Mouse (Mus musculus): ENCODE data around the gene Amdhd2.
A peak's percentile ranks its signal among the peaks of the same experiment; 100 is the strongest.

The Amdhd2 gene

DNA sequence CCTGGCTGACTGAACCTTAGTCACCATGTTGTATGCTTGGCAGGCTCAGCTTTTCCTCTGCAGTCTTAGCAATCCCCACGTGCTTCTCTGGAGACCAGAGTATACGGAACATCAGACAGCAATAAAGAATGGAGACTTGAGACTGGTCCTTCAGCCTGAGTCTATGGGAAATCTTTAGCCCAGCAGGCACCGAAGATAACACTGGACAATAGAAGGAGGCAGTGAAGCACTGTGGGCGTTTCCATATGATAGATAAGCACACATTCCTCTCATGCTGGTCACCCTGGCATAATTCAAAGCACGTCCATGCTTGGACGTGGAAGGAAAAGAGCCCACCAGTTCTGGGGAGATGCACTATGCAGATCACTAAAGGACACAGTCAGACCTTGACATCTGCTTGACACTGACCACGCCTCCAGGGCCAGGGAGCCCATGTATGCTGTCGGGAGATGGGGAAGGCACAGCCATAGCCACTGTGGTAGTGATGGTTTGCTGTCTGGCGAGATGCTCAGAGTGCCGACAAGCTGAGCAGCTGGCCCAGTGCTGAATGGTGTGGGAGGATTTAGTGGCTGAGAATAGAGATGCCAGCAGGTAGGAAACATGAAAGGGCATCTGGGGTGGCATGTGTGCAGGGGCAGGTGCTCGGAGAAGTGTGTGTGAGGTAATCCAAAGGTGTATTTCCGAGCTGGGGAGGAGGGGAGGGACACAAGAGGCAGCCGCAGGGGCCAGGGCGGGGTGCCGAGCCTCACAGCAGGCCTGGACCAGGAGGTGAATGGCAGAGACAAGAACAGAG lies 33.7 kb upstream of the Amdhd2 start:
- no peak for DNase-seq

DNA sequence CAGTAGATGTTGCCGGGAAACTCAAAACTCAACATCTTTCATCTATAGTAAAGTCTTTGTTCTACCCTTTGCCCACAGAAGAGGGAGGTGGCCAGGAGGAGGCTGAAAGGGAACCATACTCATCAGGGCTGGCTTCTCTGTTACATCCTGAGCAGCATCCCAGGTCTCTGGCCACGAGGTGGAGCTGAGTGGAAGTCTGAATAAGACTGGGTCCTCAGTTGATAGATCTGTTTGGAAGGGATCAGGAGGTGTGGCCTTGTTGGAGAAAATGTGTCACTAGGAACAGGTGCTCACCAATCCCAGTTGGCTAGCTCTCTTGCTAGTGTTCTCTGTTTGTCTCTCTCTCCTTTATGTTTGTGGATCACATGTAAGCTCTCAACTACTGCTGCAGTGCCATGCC lies 31.8 kb upstream of the Amdhd2 start:
- no peak for DNase-seq

DNA sequence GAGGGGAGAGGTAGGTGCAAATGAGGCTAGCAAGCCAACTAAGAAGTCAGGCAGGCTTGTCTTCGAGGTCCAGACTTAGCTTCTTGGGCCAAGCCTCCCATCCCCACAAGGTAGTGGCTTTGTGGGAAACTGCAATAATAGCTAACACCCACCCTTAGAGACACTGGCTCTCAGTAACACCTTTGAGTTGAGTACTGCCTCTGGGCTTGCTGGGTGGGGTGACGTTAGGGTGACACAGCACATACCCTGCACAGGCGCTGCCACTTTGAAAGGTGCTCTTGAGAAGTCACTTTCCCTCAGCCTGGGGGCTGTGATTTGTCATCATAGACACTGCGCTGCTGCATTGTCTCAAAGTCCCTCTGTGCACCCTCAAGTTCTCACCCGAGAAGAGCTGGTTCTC lies 30.2 kb upstream of the Amdhd2 start:
- DNase-seq: no peak

DNA sequence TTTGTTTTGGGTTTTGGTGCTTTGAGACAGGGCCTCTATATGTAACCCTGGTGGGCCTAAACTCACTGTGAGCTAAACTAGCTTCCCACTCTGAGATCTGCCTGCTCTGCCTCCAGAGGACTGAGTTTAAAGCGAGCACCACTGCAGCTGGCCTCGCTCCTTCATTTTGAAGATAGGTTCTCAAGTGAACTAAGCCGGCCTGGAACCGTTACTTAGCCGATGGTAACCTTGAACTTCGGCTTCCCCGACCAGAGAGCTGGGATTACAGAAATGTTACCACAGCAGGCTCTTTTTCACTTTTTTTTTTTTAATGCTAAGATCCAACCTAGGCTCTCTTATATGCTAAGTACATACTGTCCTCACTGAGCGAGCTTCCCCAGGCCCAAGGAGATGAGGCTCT lies 29.7 kb upstream of the Amdhd2 start:
- no peak for DNase-seq

DNA sequence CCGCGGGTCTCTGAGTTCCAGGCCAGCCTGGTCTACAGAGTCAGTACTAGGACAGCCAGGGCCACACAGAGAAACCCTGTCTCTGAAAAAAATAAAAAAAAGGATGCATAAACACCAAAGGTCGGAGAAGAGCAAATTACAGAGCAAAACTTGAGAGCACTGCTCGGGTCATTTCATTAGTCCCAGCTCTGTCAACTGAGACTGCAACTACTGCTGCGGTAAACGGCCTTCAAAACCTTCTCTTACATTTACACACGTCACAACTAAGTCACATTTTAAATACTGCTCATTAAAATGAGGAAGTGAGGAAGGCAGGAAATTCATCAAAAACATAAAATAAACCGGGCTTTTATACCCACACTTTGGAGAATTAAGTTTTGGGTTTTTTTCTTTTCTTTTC lies 29.3 kb upstream of the Amdhd2 start:
- no peak for DNase-seq

DNA sequence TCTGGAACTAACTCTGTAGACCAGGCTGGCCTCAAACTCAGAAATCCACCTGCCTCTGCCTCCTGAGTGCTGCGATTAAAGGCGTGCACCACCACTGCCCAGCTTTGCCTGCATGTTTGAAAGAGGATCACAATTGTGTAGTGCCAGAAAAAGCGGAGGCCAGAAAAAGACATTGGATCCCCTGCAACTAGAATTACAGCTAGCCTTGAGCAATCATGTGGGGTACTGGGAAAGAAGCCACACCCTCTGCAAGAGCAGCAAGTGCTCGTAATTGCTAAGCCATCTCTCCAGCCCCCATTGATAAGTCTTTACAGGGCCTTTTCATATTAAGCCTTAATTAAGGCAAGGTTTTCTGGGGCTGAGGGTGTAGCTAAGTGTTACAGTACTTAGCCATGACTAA lies 27.9 kb upstream of the Amdhd2 start:
- no peak for DNase-seq

DNA sequence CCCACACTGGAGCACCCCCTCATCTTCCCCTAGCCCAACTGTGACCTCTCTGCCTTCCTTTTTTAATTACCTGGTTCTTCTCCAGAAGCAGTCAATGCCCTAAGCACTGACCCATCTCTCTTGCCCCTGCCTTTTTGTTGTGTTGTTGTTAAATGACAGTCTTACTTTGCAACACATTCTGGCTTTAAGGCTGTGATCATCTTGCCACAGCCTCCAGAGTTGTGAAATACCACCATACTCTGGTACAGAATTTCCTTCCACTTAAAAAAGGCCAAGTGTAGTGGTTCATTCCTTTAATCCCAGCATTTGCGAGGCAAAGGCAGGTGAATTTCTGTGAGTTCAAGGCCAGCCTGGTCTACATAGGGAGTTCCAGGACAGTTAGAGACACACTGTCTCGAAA lies 27.4 kb upstream of the Amdhd2 start:
- DNase-seq: no peak

DNA sequence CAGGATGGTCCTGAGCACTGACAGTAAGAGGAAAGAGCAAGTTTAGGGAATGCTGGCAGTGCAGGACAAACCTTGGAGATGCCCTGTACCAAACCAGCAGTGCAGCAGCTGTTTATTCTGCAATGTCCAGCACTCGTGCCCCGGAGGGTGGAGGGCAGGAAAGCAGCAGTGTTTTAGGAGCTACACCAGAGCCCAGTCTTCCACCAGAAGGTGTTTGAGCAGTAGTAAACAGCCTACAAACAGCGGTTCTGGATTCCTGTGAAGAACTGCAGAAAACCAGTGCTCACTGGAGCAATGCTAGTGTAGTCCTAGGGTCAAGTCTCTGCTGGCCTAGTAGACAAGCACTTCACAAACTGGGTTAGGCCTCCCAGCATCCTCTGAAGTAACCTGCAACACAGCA lies 10.7 kb upstream of the Amdhd2 start:
- DNase-seq: no peak

DNA sequence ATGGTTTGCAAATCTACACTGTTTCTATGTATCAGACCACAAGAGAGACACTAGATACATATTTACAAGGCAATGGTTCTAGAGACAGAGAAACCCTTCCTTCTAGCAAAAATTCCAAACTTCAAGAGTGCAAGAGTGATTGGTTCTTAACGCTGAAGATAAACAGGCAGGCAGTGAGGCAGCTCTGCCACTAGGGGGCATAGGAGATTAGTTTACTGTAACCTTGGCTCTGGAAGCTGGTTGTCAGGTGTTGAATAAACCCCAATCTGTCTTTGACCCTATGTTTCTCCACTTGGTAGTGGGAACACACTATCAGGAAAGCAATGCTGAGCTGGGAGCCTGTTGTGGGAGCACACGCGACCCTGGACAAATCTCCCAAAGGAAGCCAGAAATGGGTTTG lies 9.9 kb upstream of the Amdhd2 start:
- DNase-seq: peak; percentile 87

DNA sequence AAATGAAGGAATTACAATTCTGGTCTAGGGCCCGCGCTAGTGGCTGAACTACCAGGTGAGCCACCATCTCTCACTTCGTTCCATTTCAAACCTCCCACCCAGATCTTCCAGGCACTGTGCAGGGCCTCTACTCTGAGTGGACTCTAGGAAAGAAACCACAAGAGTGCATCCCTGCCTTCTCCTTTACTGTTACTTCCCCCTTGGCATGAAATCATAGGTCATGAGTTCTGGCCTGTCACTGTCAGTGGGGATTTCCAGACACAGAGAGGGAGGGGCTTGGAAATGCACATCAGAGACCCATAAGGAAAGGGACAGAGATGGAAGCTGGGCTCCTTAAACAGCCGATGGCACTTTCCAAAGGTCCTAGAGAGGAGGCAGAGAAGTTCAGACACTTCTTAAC lies 8.2 kb upstream of the Amdhd2 start:
- peak; percentile 54 for DNase-seq

DNA sequence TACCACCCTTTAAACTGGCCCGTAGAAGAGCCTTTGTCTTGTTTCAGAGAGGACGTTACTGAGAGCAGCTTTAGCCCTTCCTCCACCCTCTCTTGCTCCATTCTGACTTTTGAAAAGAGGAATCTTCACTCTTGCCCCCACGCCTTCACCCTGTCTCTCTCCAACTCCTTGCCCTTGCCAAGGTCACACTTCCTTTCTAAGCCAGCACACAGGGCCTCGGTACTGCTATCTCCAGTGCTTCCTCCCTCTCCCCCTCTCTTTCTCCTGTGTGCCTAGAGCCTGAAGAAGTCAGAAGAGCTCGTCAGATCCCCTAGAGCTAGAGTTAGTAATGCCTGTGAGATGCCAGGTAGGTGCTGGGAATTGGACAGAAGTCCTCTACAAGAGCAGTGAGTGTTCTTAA lies 7.2 kb upstream of the Amdhd2 start:
- DNase-seq: peak; percentile 42

DNA sequence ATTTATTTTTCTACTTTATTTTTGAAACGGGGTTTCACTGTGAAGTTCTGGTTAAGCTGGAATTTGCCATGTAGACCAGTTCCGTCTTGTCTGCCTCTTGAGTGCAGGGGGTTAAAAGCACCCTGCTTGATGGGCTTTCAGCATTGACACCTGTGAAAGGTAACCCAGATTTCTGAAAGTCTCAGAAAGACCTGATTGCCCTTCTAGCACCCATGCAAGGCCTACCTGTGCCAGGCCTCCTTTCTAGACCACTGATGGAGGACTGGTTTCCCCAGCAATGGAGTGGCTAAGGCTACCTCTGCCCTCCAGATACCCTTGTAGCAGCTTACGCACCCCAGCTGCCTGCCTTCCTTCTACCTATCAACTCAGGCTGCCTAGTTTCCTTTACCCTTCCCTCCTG lies 6.6 kb upstream of the Amdhd2 start:
- DNase-seq: no peak

DNA sequence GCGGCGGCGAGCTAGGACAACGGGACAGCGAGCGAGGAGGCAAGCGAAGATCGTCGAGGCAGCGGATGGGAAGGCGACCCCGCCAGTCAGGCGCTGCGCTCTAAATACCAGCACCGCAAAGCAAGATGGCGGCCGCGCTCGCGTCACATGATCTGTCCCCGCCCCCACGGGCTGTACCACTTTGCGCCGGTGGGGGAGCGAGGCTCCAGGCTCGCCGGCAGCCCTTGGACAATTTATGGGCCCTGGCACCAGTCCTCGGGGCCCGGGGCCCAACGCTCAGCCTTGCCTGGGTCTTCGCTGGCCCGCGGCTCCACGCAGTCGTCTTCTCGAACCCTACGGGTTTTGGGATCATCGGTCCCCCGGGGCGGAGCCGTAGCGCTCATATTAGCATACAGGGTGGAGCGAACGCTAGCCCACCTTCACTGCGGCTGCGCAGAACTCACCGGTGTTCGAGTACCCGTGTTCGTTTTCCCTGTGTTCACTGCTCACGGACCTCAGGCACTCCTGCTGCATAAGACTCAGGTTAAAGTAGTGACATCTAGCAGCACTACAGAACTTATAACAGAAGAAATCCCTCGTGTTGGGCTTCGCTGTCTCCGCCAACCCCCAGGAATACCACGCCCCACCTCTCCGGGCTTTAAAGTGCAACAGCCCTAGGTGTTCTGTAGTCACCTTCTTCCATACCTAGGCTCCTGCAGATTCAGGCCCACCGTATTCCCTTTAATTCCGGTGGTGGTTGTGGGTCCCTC lies 5.9 kb upstream of the Amdhd2 start, which contains the start of gene Atp6v0c:
Gene Atp6v0c, minus strand, starts transcription at position 386 of the 749 bp plus-strand sequence.
- peak; percentile 98 for DNase-seq

DNA sequence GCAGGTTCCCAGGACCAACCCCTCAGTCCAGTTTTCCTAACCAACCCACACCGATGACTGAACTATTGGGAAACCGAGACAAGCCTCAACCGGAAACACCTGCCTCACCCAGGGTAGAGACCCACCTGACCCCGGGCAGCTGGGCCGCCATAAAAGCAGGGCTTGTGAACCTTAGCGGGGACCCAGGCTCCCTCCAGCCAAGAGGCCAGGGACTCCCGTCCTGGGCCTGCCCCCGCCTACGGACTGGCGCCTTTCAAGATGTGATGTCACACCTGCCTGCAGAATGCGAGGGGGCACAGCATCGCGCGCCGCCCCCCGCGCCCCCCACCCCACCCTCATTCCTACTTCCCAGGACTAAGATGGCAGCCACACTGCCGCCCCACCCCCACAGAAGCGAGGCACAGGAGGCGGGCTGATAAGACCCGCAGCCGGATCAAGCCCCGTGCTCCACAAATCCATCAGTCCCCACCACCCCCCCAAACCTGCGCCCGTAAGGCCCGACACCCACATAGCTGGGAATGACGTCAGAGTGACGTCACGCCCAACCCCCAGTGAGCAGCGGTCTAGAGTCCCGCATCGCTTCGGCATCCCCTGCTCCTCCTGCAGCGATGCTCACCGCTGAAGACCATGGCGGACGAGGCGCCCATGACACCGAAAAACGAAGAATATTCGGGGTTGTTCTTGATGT lies 5.2 kb upstream of the Amdhd2 start:
- peak; percentile 65 for DNase-seq

DNA sequence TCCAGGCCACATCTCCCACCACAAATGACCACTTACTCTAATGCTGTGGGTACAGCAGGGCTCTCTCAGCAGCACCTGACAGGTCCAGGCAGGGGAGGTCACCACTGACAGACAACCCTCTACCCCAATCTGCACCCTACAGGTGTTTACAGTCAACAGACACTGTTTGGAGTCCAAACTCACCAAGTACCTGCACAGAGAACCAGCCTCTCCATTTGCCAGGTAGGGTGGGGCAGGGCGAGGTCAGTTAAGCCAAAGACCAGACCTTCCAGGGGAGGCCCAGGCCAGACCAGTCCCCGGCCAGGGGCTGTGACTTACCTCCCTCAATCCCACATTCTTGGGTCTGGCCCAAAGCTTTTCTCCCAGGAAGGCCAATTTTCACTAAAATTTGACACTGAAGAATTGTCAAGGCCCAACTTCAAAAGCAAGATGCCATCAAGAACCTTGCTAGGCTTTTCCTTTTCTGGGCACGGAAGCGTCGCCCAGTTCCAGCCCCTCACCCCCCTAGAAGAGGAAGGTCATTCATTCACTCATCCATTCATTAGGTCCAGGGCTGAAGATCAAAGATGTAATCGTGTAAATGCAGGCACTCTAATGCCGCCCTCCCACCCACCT lies 4.4 kb upstream of the Amdhd2 start:
- no peak for DNase-seq

DNA sequence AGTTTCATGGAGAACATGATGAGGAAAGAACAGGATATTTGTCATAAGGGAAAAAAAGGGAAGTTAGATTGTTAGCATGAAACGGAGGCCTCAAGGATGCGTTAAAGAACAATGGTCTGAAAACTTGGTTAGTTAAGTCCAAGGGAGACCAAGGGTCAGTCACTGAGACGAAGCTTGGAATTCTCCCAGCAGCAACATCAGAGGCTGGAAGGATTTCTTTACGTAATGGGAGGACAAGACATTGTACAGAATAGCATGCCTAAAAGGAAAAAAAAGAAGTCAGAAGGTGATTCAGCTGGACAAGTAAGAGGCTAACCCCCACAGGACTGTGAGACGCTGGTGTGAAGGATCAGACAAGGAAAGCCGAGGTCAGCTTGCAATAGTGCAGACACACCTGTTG lies 3.6 kb upstream of the Amdhd2 start:
- no peak for DNase-seq

DNA sequence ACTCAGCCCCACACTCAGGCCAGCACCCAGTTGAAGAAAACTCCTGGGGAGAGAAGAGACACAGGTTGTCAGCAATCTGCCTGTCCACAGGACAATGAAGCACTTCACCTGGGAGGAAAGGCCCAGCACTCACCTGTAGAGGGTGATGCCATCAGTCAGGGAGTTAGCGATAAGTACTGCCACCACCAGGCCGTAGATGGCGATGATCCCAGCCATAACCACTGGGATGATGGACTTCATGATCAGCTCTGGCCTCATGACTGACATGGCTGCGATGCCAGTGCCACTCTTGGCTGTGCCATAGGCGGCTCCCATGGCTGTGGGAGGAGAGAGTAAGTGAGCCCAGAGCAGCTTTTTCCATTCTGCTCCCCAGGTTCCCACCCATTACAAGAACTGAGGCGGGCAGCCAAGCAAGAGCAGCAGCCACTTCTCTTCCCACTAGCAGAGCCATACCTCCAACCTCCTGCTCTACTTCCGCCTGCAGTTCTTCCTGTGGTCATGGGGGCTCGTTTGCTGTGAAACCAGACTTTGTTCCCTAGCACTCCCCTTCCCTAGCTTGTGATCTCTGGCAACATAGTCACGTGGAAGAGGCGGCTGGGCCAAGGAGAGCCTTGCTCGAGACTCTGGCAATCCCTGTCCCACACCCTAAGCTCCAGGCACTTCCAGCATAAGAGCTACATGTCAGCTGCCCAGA lies 1.1 kb upstream of the Amdhd2 start:
- peak; percentile 54 for DNase-seq

DNA sequence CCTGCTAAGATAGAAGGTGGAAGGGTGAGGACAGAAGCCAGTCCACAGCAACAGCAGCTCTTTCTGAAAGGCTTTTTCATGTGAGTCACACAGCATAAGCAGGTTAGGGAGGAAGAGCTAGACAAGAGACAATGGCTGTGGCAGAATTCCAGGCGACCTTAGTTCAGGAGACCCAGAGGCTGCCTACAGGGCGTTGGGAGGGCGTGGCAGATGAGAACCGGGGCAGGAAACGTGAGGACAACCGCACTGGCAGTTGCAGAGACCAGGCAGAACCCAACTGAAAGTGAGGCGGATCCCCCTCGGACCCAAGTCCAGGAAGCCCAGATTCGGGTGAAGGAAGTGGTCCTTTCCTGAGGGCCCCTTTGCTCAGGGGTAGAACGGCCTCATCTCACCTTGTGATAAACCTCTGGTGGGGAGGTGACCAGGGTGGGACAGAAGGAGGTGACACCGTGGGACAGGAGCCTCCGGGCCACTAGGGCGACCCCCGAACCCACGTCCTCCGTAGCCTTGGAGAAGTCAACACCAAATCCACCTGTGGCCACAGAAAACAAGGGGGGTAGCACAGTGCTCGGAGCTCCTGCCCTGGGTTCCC lies 886 bp downstream of the Amdhd2 start:
- peak; percentile 48 for DNase-seq

DNA sequence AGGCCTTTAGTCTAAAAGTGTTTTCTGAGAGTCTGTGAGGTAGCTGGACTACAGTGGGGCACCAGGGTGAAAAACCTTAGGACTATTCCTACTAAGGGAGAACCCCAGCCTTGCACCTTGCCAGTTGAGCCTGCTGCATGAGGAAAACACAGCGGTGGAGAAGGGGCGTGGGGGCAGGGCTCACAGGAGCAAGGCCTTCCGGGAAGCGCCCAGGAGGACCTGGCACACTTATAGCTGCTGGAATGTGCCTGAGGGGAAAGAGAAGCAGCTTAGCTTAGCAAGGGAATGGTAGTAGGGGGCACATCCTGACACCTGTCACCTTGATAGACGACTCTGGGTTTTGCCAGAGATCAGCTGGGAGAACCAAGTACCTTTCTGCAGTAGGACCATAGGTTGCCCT lies 2.1 kb downstream of the Amdhd2 start:
- DNase-seq: peak; percentile 46

DNA sequence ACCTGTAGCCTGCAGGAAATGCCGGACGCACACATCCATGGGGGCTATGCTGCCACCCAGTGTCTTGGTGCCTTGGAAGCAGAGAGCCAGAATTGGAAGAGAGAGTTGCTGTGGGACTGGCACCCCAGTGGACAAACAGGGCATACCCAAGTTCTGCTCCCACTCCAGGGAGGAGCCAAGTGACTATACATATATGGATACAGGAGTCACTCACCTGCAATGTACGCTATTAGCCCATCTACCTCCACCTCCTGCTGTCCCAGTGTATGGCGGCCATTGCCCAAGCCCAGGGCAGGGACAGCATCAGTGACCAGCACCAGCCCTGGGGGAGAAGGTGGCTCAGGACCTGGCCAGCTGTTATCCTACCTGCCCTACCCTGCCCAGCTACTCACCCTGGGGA lies 6.0 kb downstream of the Amdhd2 start:
- DNase-seq: no peak

DNA sequence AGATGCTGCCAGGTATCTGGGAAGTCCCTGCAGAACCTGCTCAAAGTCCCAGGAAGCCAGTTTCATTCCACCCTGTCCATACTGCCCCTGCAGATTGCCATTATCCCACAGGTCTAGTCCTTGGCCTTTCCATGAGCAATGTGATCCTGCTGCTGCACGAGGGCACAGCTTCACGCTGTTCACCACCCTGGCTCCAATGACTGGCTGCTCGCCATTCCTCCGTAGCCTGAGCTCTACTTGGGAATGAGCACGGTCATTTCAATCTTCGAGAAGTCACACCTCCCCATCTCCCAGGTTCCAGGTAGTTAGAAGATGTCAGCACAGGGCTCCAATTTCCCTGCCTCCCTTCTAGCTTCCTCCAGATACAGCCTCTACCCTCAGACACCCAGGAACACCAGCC lies 6.4 kb downstream of the Amdhd2 start:
- DNase-seq: no peak

DNA sequence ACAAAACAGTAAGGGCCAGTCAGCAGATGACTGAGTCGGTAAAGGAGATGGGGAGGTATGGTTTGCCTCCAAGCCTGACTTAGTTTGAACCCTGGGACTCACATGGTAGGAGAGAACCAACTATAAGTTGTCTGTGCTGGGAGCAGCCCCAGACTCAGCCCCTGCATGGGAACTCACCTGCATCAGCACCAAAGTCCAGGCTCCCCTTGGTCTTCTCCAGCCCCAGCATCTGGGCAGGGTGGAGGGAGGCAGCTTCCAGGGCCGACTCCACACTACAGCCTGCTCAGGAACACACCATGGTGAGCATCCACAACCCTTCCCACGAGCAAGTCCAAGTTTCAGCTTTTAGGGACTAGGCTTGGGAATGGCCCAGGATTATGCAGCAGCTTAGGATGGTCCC lies 7.2 kb downstream of the Amdhd2 start:
- no peak for DNase-seq

Measured in lung, postnatal 36 days (tissue).